Mouse (Mus musculus) left cerebral cortex, postnatal 4 days (tissue): ENCODE measurements around the gene 1700011L22Rik. TPM values are rescaled to one million over a fixed set of nuclear protein-coding genes. Genes with fewer than 3 reads are reported as not detected.

Experiments used
- DNase-seq: peaks from one replicate; pipeline ENCODE4 v3.0.0-alpha.2; 2022
- intact Hi-C: fragments of 180-260 bp; cut with DNase I; formaldehyde crosslinking; loops from one replicate; pipeline ENCODE4 v1.15.1; 2025
- total RNA-seq, 2 experiments: library from RNA; stranded (reverse); gene quantifications; 2 replicates each; pipeline ENCODE4 v1.2.3; 2021

The 1700011L22Rik gene
- total RNA-seq: not detected

GRCm38 (mm10) chr8:79248470-79248869 is at the start of gene 1700011L22Rik:
1700011L22Rik (minus strand) TSS chr8:79248570.
- no peak for DNase-seq
- intact Hi-C loops: no loop called here

- peak; percentile 70 for DNase-seq
- intact Hi-C loops: loop anchor here (5.0 to 10.0 kb wide), 3 partner anchors 97 to 1053 kb away; partner anchors contain the start of gene Smad1
Measured at GRCm38 (mm10) chr8:79297763-79298162, 49.4 kb upstream of the 1700011L22Rik start.

- peak; percentile 7 for DNase-seq
- intact Hi-C loops: loop anchor here (5.0 to 10.0 kb wide), 3 partner anchors 99 to 1051 kb away; partner anchors contain the start of gene Smad1
Measured at GRCm38 (mm10) chr8:79295276-79296105, 47.1 kb upstream of the 1700011L22Rik start.

- DNase-seq: peak; percentile 98
- intact Hi-C loops: loop anchor here (5.0 to 10.0 kb wide), 4 partner anchors 100 to 1050 kb away; partner anchors contain the start of genes Smad1 and Zfp827
Measured at GRCm38 (mm10) chr8:79294610-79295275, 46.4 kb upstream of the 1700011L22Rik start, which contains the start of gene Mmaa. Mmaa (minus strand) TSS chr8:79294937.

GRCm38 (mm10) chr8:79293841-79294240 is 45.5 kb upstream of the 1700011L22Rik start:
- no peak for DNase-seq

GRCm38 (mm10) chr8:79292712-79293264 is 44.4 kb upstream of the 1700011L22Rik start:
- intact Hi-C loops: loop anchor here (5.0 to 10.0 kb wide), 3 partner anchors 102 to 1048 kb away; partner anchors contain the start of genes Smad1 and Zfp827
- DNase-seq: no peak

More at GRCm38 (mm10) chr8:79293841-79294240, 45.5 kb upstream of the 1700011L22Rik start:
- intact Hi-C loops: loop anchor here (5.0 to 10.0 kb wide), 3 partner anchors 101 to 1049 kb away; partner anchors contain the start of genes Smad1 and Zfp827

GRCm38 (mm10) chr8:79289592-79289991 is 41.2 kb upstream of the 1700011L22Rik start:
- intact Hi-C loops: no loop called here
- DNase-seq: peak; percentile 25

- no peak for DNase-seq
- intact Hi-C loops: no loop called here
Measured at GRCm38 (mm10) chr8:79288681-79289080, 40.3 kb upstream of the 1700011L22Rik start.

GRCm38 (mm10) chr8:79288250-79288649 is 39.9 kb upstream of the 1700011L22Rik start:
- intact Hi-C loops: no loop called here
- DNase-seq: no peak

- intact Hi-C loops: no loop called here
- no peak for DNase-seq
Measured at GRCm38 (mm10) chr8:79286424-79286823, 38.1 kb upstream of the 1700011L22Rik start.

- intact Hi-C loops: no loop called here
- DNase-seq: no peak
Measured at GRCm38 (mm10) chr8:79284626-79285025, 36.3 kb upstream of the 1700011L22Rik start.

- intact Hi-C loops: no loop called here
- no peak for DNase-seq
Measured at GRCm38 (mm10) chr8:79281376-79281890, 33.1 kb upstream of the 1700011L22Rik start.

- no peak for DNase-seq
- intact Hi-C loops: no loop called here
Measured at GRCm38 (mm10) chr8:79277264-79277870, 29.0 kb upstream of the 1700011L22Rik start.

- intact Hi-C loops: no loop called here
- DNase-seq: no peak
Measured at GRCm38 (mm10) chr8:79274940-79275339, 26.6 kb upstream of the 1700011L22Rik start.

GRCm38 (mm10) chr8:79273776-79274175 is 25.4 kb upstream of the 1700011L22Rik start:
- no peak for DNase-seq
- intact Hi-C loops: no loop called here

GRCm38 (mm10) chr8:79272676-79273075 is 24.3 kb upstream of the 1700011L22Rik start:
- DNase-seq: no peak
- intact Hi-C loops: no loop called here

GRCm38 (mm10) chr8:79268921-79269320 is 20.6 kb upstream of the 1700011L22Rik start:
- DNase-seq: no peak
- intact Hi-C loops: no loop called here

- intact Hi-C loops: no loop called here
Measured at GRCm38 (mm10) chr8:79261920-79262319, 13.6 kb upstream of the 1700011L22Rik start.

GRCm38 (mm10) chr8:79256076-79256705 is 7.8 kb upstream of the 1700011L22Rik start:
- DNase-seq: no peak
- intact Hi-C loops: no loop called here

More at GRCm38 (mm10) chr8:79261920-79262319, 13.6 kb upstream of the 1700011L22Rik start:
- DNase-seq: no peak

GRCm38 (mm10) chr8:79253742-79254141 is 5.4 kb upstream of the 1700011L22Rik start:
- intact Hi-C loops: no loop called here
- peak; percentile 76 for DNase-seq
